Mouse (Mus musculus): ENCODE measurements around the gene Spata32.

Gene Spata32

GRCm38 (mm10) chr11:103217790-103218516 lies at the start of gene Spata32:
Gene Spata32 (minus strand): TSS chr11:103218432.
- DNase-seq = peak; percentile 71

GRCm38 (mm10) chr11:103267346-103268219 lies 49.4 kb upstream of the Spata32 start, which contains the start of gene Map3k14:
Gene Map3k14 (minus strand): TSS chr11:103267472.
- DNase-seq = peak; percentile 99

GRCm38 (mm10) chr11:103266729-103267345 lies 48.6 kb upstream of the Spata32 start:
- DNase-seq = no peak

GRCm38 (mm10) chr11:103265856-103266255 lies 47.6 kb upstream of the Spata32 start:
- DNase-seq = no peak

- no peak for DNase-seq
Measured at GRCm38 (mm10) chr11:103265211-103265610, 47.0 kb upstream of the Spata32 start.

GRCm38 (mm10) chr11:103264427-103265005 lies 46.3 kb upstream of the Spata32 start:
- DNase-seq = no peak

GRCm38 (mm10) chr11:103263551-103263950 lies 45.3 kb upstream of the Spata32 start:
- no peak for DNase-seq

GRCm38 (mm10) chr11:103262412-103263267 lies 44.4 kb upstream of the Spata32 start:
- no peak for DNase-seq

- DNase-seq = no peak
Measured at GRCm38 (mm10) chr11:103261671-103262411, 43.6 kb upstream of the Spata32 start.

GRCm38 (mm10) chr11:103260515-103261192 lies 42.4 kb upstream of the Spata32 start:
- DNase-seq = no peak

GRCm38 (mm10) chr11:103260034-103260433 lies 41.8 kb upstream of the Spata32 start:
- no peak for DNase-seq

GRCm38 (mm10) chr11:103257938-103258481 lies 39.8 kb upstream of the Spata32 start:
- DNase-seq = no peak

GRCm38 (mm10) chr11:103253605-103254004 lies 35.4 kb upstream of the Spata32 start:
- DNase-seq = no peak

- no peak for DNase-seq
Measured at GRCm38 (mm10) chr11:103252380-103252779, 34.1 kb upstream of the Spata32 start.

- DNase-seq = no peak
Measured at GRCm38 (mm10) chr11:103250324-103250723, 32.1 kb upstream of the Spata32 start.

GRCm38 (mm10) chr11:103249509-103249908 lies 31.3 kb upstream of the Spata32 start:
- DNase-seq = peak; percentile 49

- no peak for DNase-seq
Measured at GRCm38 (mm10) chr11:103248837-103249236, 30.6 kb upstream of the Spata32 start.

GRCm38 (mm10) chr11:103247504-103248177 lies 29.4 kb upstream of the Spata32 start:
- DNase-seq = peak; percentile 83

- no peak for DNase-seq
Measured at GRCm38 (mm10) chr11:103246731-103247290, 28.6 kb upstream of the Spata32 start.
